Comparison of ENCODE assay signal across 14 mouse cellular contexts in genomic region chr12:17084499-17085208, GRCm38 (mm10).
DNase-seq lines count a peak whose midpoint lies in the region; ATAC-seq and TF ChIP-seq lines count a peak whose summit lies in the region.
"Had no signal": no experiment of that assay in that cellular context is flagged by ENCODE, and none has a peak within 500 bp of the region (broad histone marks: within the 10 kb centered on the region; RNA-seq: fewer than 3 reads in every experiment).

No protein-coding gene starts in this region.

- H3K27ac ChIP-seq in olfactory bulb, adult 2 months (ENCODE audit: insufficient read depth, low read depth, low read length) = 0 out of 2 replicates have a peak overlapping the region, but pooled peaks have one; percentile 37
- H3K27ac ChIP-seq: embryonic facial prominence, embryonic 13.5 days; forebrain, embryonic 12.5 days; liver, embryonic 15.5 days had no signal

- ATAC-seq in granulocyte monocyte progenitor cell, adult 5-6 weeks (replicated peaks; ENCODE audit: poor library complexity, severe bottlenecking) = no peak
- no peak for ATAC-seq in megakaryocyte, adult 5-6 weeks (ENCODE audit: poor library complexity, severe bottlenecking)
- ATAC-seq: intestine, embryonic 16.5 days had no signal

- peaks cover 31% of the 10 kb centered on the region for H3K4me1 ChIP-seq in olfactory bulb, adult 2 months (ENCODE audit: control insufficient read depth, insufficient read depth, low read length)
- H3K4me1 ChIP-seq: liver, embryonic 15.5 days had no signal

- peak; percentile 8 for DNase-seq in 3134 (ENCODE audit: extremely low read depth, insufficient read length, low spot score)
- peak; percentile 61 for DNase-seq in CD4-positive helper T cell, adult 2 months (ENCODE audit: low read depth, low spot score)
- DNase-seq in induced T-regulatory cell, adult 2 months (ENCODE audit: low read depth) = peak; percentile 59
- no peak for DNase-seq in retina, postnatal 1 day
- DNase-seq in kidney, postnatal 14 days = no peak
- DNase-seq: cerebellum, adult 9-11 months; gastrocnemius, postnatal 36 days had no signal

- no peak overlapping the region for H3K4me3 ChIP-seq in olfactory bulb, adult 2 months (ENCODE audit: insufficient read depth, low read depth, low read length)
- H3K4me3 ChIP-seq: embryonic facial prominence, embryonic 13.5 days; forebrain, embryonic 12.5 days; liver, embryonic 15.5 days had no signal

- WGBS in olfactory bulb, adult 2 months = 57% methylated on average over 9 of the region's 9 CpGs

- TF ChIP-seq CTCF in olfactory bulb, adult 2 months (IDR thresholded peaks at IDR 0.05; ENCODE audit: insufficient read depth, low read depth, low read length) = no peak

- TF ChIP-seq POLR2A in olfactory bulb, adult 2 months (IDR thresholded peaks at IDR 0.05; ENCODE audit: insufficient read depth, low read depth, low read length) = no peak

Comparison
In these comparisons a context has a peak if more than half of its experiments do, and no peak if none do; other contexts are left out.
1. DNase-seq: peak in 3134 (single experiment), CD4-positive helper T cell, adult 2 months (single experiment) and induced T-regulatory cell, adult 2 months (single experiment); none in retina, postnatal 1 day (single experiment) and kidney, postnatal 14 days (single experiment).